Mouse (Mus musculus): ENCODE measurements around the gene Npsr1. TPM values are rescaled to one million over a fixed set of nuclear protein-coding genes. Genes with fewer than 3 reads are reported as not detected.

Npsr1 gene
- polyA plus RNA-seq, 1 experiment from 2014 or later, result not detected

DNA sequence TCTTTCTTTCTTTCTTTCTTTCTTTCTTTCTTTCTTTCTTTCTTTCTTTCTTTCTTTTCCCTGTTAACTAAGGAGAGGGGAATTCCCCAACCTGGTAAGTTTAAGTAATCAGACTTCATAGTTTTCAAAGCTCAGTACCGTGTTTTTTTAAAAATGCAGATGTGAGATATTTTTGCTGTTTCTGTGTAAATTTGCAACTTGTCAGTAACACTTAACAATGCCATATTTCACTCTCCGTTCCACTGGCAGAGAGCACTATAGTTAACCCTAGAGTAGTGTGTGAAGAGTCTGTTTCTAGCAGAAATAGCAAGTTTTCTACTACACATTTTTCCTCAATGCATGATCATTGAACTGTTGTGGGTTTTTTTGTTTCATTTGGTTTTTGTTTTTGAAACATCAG, 730 bp downstream of the Npsr1 start:
- Histone ChIP-seq H3K4me1 (replicated peaks; ENCODE audit: control insufficient read depth, insufficient read depth) (no peaks in the 10 kb centered on the region), H3K4me3 (ENCODE audit: low read depth, low read length) (no peak overlapping the region), H3K4me2 (replicated peaks; ENCODE audit: low read depth) (no peak overlapping the region), H3K27ac (replicated peaks) (no peak overlapping the region), H3K36me3 (ENCODE audit: control insufficient read depth, insufficient read depth, low read length) (no peaks in the 10 kb centered on the region), H3K27me3 (ENCODE audit: control insufficient read depth, insufficient read depth, low read length) (no peaks in the 10 kb centered on the region), H3K9ac (ENCODE audit: low read length) (no peak overlapping the region), H3K9me3 (ENCODE audit: control insufficient read depth, low read length) (no peaks in the 10 kb centered on the region)
- 44% methylated on average over 2 of the region's 2 CpGs for WGBS
- TF ChIP-seq CTCF (IDR thresholded peaks at IDR 0.05; ENCODE audit: low read depth) (no peak), EP300 (optimal IDR thresholded peaks at IDR 0.05) (no peak)
- ATAC-seq (ENCODE audit: low FRiP score, low TSS enrichment) (no peak), DNase-seq (ENCODE audit: low spot score) (no peak)

GRCm38 (mm10) chr9:24099631-24100030, 1.8 kb downstream of the Npsr1 start:
- no peak for TF ChIP-seq EP300 (optimal IDR thresholded peaks at IDR 0.05)
- TF ChIP-seq CTCF (IDR thresholded peaks at IDR 0.05; ENCODE audit: low read depth), result no peak
- H3K27me3 ChIP-seq (ENCODE audit: control insufficient read depth, insufficient read depth, low read length), result no peaks in the 10 kb centered on the region
- H3K9me3 ChIP-seq (ENCODE audit: control insufficient read depth, low read length), result no peaks in the 10 kb centered on the region
- no peak overlapping the region for H3K4me2 ChIP-seq (replicated peaks; ENCODE audit: low read depth)
- no peak overlapping the region for H3K27ac ChIP-seq (replicated peaks)
- ATAC-seq (ENCODE audit: low FRiP score, low TSS enrichment) (no peak), DNase-seq (ENCODE audit: low spot score) (no peak)
- 73% methylated on average over 4 of the region's 4 CpGs for WGBS
- H3K4me1 ChIP-seq (replicated peaks; ENCODE audit: control insufficient read depth, insufficient read depth), result no peaks in the 10 kb centered on the region
- H3K4me3 ChIP-seq (ENCODE audit: low read depth, low read length), result no peak overlapping the region
- no peaks in the 10 kb centered on the region for H3K36me3 ChIP-seq (ENCODE audit: control insufficient read depth, insufficient read depth, low read length)
- H3K9ac ChIP-seq (ENCODE audit: low read length), result no peak overlapping the region

GRCm38 (mm10) chr9:24119423-24119822, 21.6 kb downstream of the Npsr1 start:
- Histone ChIP-seq H3K4me3 (ENCODE audit: low read depth, low read length) (no peak overlapping the region), H3K27me3 (ENCODE audit: control insufficient read depth, insufficient read depth, low read length) (no peaks in the 10 kb centered on the region), H3K4me1 (replicated peaks; ENCODE audit: control insufficient read depth, insufficient read depth) (no peaks in the 10 kb centered on the region), H3K9me3 (ENCODE audit: control insufficient read depth, low read length) (no peaks in the 10 kb centered on the region), H3K36me3 (ENCODE audit: control insufficient read depth, insufficient read depth, low read length) (no peaks in the 10 kb centered on the region), H3K27ac (replicated peaks) (no peak overlapping the region), H3K4me2 (replicated peaks; ENCODE audit: low read depth) (no peak overlapping the region), H3K9ac (ENCODE audit: low read length) (no peak overlapping the region)
- TF ChIP-seq EP300 (optimal IDR thresholded peaks at IDR 0.05) (no peak), CTCF (IDR thresholded peaks at IDR 0.05; ENCODE audit: low read depth) (peak; percentile 78)
- no peak for DNase-seq (ENCODE audit: low spot score)
- ATAC-seq (ENCODE audit: low FRiP score, low TSS enrichment), result no peak
- 34% methylated on average over 4 of the region's 4 CpGs for WGBS

GRCm38 (mm10) chr9:24133142-24133541, 35.3 kb downstream of the Npsr1 start:
- no peak for TF ChIP-seq EP300 (optimal IDR thresholded peaks at IDR 0.05)
- no peak for TF ChIP-seq CTCF (IDR thresholded peaks at IDR 0.05; ENCODE audit: low read depth)
- ATAC-seq (ENCODE audit: low FRiP score, low TSS enrichment) (no peak), DNase-seq (ENCODE audit: low spot score) (no peak)
- no peaks in the 10 kb centered on the region for H3K9me3 ChIP-seq (ENCODE audit: control insufficient read depth, low read length)
- 88% methylated on average over 1 of the region's 1 CpGs for WGBS
- no peaks in the 10 kb centered on the region for H3K27me3 ChIP-seq (ENCODE audit: control insufficient read depth, insufficient read depth, low read length)
- no peak overlapping the region for H3K4me3 ChIP-seq (ENCODE audit: low read depth, low read length)
- no peak overlapping the region for H3K9ac ChIP-seq (ENCODE audit: low read length)
- no peaks in the 10 kb centered on the region for H3K36me3 ChIP-seq (ENCODE audit: control insufficient read depth, insufficient read depth, low read length)
- H3K4me1 ChIP-seq (replicated peaks; ENCODE audit: control insufficient read depth, insufficient read depth), result no peaks in the 10 kb centered on the region
- no peak overlapping the region for H3K4me2 ChIP-seq (replicated peaks; ENCODE audit: low read depth)
- H3K27ac ChIP-seq (replicated peaks), result no peak overlapping the region

DNA sequence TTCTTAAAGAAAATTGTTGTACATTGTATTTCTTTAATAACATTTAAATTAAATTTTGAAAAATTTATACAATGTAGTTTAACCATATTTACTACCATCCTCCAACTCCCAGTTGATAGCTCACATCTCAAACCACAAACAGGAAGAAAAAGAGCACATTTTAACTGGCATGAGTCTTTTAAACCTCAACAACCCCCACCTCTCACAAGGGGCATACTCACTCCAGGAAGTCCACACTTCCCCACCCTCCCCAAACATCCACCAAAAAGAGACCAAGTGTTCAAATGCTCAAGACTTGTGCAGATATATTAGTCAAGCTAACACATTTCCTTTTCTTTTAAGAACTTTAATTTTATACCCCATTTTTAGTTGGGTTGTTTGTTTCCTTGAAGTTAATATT, 38.6 kb downstream of the Npsr1 start:
- no peak overlapping the region for H3K4me2 ChIP-seq (replicated peaks; ENCODE audit: low read depth)
- H3K27me3 ChIP-seq (ENCODE audit: control insufficient read depth, insufficient read depth, low read length), result no peaks in the 10 kb centered on the region
- H3K9me3 ChIP-seq (ENCODE audit: control insufficient read depth, low read length), result no peaks in the 10 kb centered on the region
- no peak overlapping the region for H3K27ac ChIP-seq (replicated peaks)
- TF ChIP-seq EP300 (optimal IDR thresholded peaks at IDR 0.05) (no peak), CTCF (IDR thresholded peaks at IDR 0.05; ENCODE audit: low read depth) (no peak)
- no peak for ATAC-seq (ENCODE audit: low FRiP score, low TSS enrichment)
- H3K9ac ChIP-seq (ENCODE audit: low read length), result no peak overlapping the region
- H3K4me3 ChIP-seq (ENCODE audit: low read depth, low read length), result no peak overlapping the region
- DNase-seq (ENCODE audit: low spot score), result no peak
- H3K36me3 ChIP-seq (ENCODE audit: control insufficient read depth, insufficient read depth, low read length), result no peaks in the 10 kb centered on the region
- H3K4me1 ChIP-seq (replicated peaks; ENCODE audit: control insufficient read depth, insufficient read depth), result no peaks in the 10 kb centered on the region

GRCm38 (mm10) chr9:24144341-24144740, 46.5 kb downstream of the Npsr1 start:
- TF ChIP-seq EP300 (optimal IDR thresholded peaks at IDR 0.05) (no peak), CTCF (IDR thresholded peaks at IDR 0.05; ENCODE audit: low read depth) (no peak)
- WGBS, result 78% methylated on average over 2 of the region's 2 CpGs
- DNase-seq (ENCODE audit: low spot score), result no peak

More at GRCm38 (mm10) chr9:24144341-24144740, 46.5 kb downstream of the Npsr1 start:
- Histone ChIP-seq H3K4me1 (replicated peaks; ENCODE audit: control insufficient read depth, insufficient read depth) (no peaks in the 10 kb centered on the region), H3K9me3 (ENCODE audit: control insufficient read depth, low read length) (no peaks in the 10 kb centered on the region), H3K4me3 (ENCODE audit: low read depth, low read length) (no peak overlapping the region), H3K27me3 (ENCODE audit: control insufficient read depth, insufficient read depth, low read length) (no peaks in the 10 kb centered on the region), H3K27ac (replicated peaks) (no peak overlapping the region), H3K4me2 (replicated peaks; ENCODE audit: low read depth) (no peak overlapping the region), H3K36me3 (ENCODE audit: control insufficient read depth, insufficient read depth, low read length) (no peaks in the 10 kb centered on the region), H3K9ac (ENCODE audit: low read length) (no peak overlapping the region)
- ATAC-seq (ENCODE audit: low FRiP score, low TSS enrichment), result no peak

Measured in stomach, postnatal 0 days (tissue).